Mouse (Mus musculus) c-Kit-negative CD71-positive TER-119-positive erythroid progenitor cells, embryonic 14.5 days (primary cell): Measurements from ENCODE around the gene Slc9a6.

Experiments used
- DNase-seq: peaks from one replicate; pipeline ENCODE4 v3.0.0-alpha.2; 2013; ENCODE audit warnings: low read depth, low spot score

The Slc9a6 gene

GRCm38 (mm10) chrX:56665226-56665973 lies 55.8 kb downstream of the Slc9a6 start:
- DNase-seq = no peak

- no peak for DNase-seq
Measured at GRCm38 (mm10) chrX:56667296-56667695, 57.7 kb downstream of the Slc9a6 start.

GRCm38 (mm10) chrX:56668051-56668450 lies 58.5 kb downstream of the Slc9a6 start:
- no peak for DNase-seq

- DNase-seq = no peak
Measured at GRCm38 (mm10) chrX:56668501-56668900, 58.9 kb downstream of the Slc9a6 start.

GRCm38 (mm10) chrX:56675556-56675955 lies 66.0 kb downstream of the Slc9a6 start:
- no peak for DNase-seq

- no peak for DNase-seq
Measured at GRCm38 (mm10) chrX:56677736-56678135, 68.2 kb downstream of the Slc9a6 start.

GRCm38 (mm10) chrX:56679066-56679465 lies 69.5 kb downstream of the Slc9a6 start:
- DNase-seq = no peak

- DNase-seq = no peak
Measured at GRCm38 (mm10) chrX:56682156-56682720, 72.7 kb downstream of the Slc9a6 start.

GRCm38 (mm10) chrX:56683521-56683920 lies 74.0 kb downstream of the Slc9a6 start:
- no peak for DNase-seq

GRCm38 (mm10) chrX:56692554-56692953 lies 83.0 kb downstream of the Slc9a6 start:
- no peak for DNase-seq

GRCm38 (mm10) chrX:56694539-56694938 lies 85.0 kb downstream of the Slc9a6 start:
- DNase-seq = no peak

- DNase-seq = no peak
Measured at GRCm38 (mm10) chrX:56697199-56697780, 87.7 kb downstream of the Slc9a6 start.

GRCm38 (mm10) chrX:56697886-56698285 lies 88.3 kb downstream of the Slc9a6 start:
- no peak for DNase-seq

GRCm38 (mm10) chrX:56701261-56701660 lies 91.7 kb downstream of the Slc9a6 start:
- DNase-seq = no peak

- DNase-seq = no peak
Measured at GRCm38 (mm10) chrX:56703965-56704562, 94.5 kb downstream of the Slc9a6 start.

GRCm38 (mm10) chrX:56708592-56709370 lies 99.2 kb downstream of the Slc9a6 start:
- DNase-seq = no peak

- no peak for DNase-seq
Measured at GRCm38 (mm10) chrX:56710522-56710921, 101.0 kb downstream of the Slc9a6 start.

- DNase-seq = no peak
Measured at GRCm38 (mm10) chrX:56712666-56713065, 103.1 kb downstream of the Slc9a6 start.
